Mouse (Mus musculus): ENCODE data around the gene Tmem179b. TPM values are rescaled to one million over a fixed set of nuclear protein-coding genes. Genes with fewer than 3 reads are reported as not detected.
"Not testable (repeated sequence)": the region's sequence is repeated elsewhere in the genome, so short reads cannot be mapped to it uniquely, and the experiment has no call there.

Gene Tmem179b
- polyA plus RNA-seq, 1 experiment from 2014 or later = 96.6 TPM

- H3K4me2 ChIP-seq (ENCODE audit: low read length) = no peak overlapping the region
- no peak overlapping the region for H3K27ac ChIP-seq (ENCODE audit: low read depth)
- 81% methylated on average over 3 of the region's 3 CpGs for WGBS
- no peaks in the 10 kb centered on the region for H3K27me3 ChIP-seq (replicated peaks; ENCODE audit: control insufficient read depth, insufficient read depth, low read length)
- no peak for ATAC-seq (replicated peaks; ENCODE audit: low FRiP score, low TSS enrichment, low read depth)
- no peak overlapping the region for H3K9ac ChIP-seq (ENCODE audit: low read length)
- no peak for DNase-seq (ENCODE audit: low spot score)
- H3K4me1 ChIP-seq (replicated peaks; ENCODE audit: control insufficient read depth, insufficient read depth, low read length) = peaks cover 11% of the 10 kb centered on the region
- no peaks in the 10 kb centered on the region for H3K9me3 ChIP-seq (ENCODE audit: control insufficient read depth, low read length)
- H3K4me3 ChIP-seq (ENCODE audit: low read depth, low read length) = no peak overlapping the region
- H3K36me3 ChIP-seq (ENCODE audit: control insufficient read depth, insufficient read depth, low read length) = peaks cover 17% of the 10 kb centered on the region
These were observed 39.9 kb downstream of the Tmem179b start for GRCm38 (mm10) chr19:8734334-8734733.

DNA sequence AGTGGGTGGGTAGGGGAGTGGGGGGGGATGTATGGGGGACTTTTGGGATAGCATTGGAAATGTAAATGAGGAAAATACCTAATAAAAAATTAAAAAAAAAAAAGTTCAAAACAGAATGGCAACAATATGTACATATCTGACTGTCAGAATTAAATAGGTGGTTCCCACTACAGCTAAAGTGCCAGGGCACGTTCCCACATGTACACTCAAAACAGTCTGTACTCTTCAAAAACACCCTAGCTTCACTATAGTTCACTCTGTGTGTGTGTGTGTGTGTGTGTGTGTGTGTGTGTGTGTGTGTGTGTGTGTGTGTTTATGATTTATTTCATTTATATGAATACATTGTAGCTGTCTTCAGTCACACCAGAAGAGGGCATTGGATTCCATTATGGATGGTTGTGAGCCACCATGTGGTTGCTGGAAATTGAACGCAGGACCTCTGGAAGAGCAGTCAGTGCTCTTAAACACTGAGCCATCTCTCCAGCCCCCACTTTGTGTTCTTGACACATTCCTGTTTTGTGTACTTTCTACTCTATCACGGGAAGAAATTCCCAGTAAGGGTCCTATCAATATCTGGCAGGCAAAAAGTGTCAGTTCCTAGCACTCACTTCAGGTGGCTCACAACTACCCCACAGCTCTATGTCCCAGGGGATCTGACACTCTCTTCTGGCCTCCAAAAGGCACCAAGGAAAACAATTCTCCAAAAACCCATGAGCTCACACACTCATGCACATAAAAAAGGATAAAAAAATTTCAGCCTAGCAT lies 45.8 kb downstream of the Tmem179b start:
- H3K4me2 ChIP-seq (ENCODE audit: low read length); H3K9me3 ChIP-seq (ENCODE audit: control insufficient read depth, low read length); H3K9ac ChIP-seq (ENCODE audit: low read length); H3K27ac ChIP-seq (ENCODE audit: low read depth); H3K4me3 ChIP-seq (ENCODE audit: low read depth, low read length); H3K27me3 ChIP-seq (replicated peaks; ENCODE audit: control insufficient read depth, insufficient read depth, low read length); DNase-seq (ENCODE audit: low spot score); ATAC-seq (replicated peaks; ENCODE audit: low FRiP score, low TSS enrichment, low read depth): not testable (repeated sequence)
- Histone ChIP-seq H3K4me1 (replicated peaks; ENCODE audit: control insufficient read depth, insufficient read depth, low read length) (peaks cover 17% of the 10 kb centered on the region), H3K36me3 (ENCODE audit: control insufficient read depth, insufficient read depth, low read length) (peaks cover 29% of the 10 kb centered on the region)
- 35% methylated on average over 3 of the region's 3 CpGs for WGBS

DNA sequence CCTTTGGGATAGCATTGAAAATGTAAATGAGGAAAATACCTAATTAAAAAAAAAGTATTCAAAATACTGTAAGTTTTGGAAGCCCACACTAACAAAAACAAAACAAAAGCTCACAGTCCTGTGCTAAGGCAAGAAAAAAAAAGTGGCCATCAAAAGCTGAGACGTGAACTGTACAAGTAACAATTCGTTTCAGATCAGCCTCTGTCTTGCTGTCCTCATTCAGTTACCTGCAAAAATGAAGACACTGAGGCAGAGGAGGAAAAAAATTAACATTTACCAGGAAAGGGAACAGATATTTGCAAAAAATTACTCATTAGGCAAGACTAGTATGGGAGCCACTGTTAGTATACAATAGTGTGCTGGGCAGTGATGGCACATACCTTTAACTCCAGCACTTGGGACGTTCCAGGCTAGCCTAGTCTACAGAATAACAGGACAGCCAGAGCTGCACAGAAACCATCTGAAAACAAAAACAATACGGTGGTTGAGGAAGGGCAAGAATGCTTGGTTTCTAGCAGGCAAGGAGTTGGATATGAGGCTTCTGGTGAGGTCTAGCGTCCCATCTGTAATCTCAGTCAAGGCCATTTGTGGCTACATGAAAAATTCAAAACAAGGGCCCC lies 46.7 kb downstream of the Tmem179b start:
- Histone ChIP-seq H3K36me3 (ENCODE audit: control insufficient read depth, insufficient read depth, low read length) (peaks cover 29% of the 10 kb centered on the region), H3K27me3 (replicated peaks; ENCODE audit: control insufficient read depth, insufficient read depth, low read length) (no peaks in the 10 kb centered on the region), H3K4me2 (ENCODE audit: low read length) (no peak overlapping the region), H3K4me1 (replicated peaks; ENCODE audit: control insufficient read depth, insufficient read depth, low read length) (peaks cover 17% of the 10 kb centered on the region), H3K9ac (ENCODE audit: low read length) (no peak overlapping the region), H3K4me3 (ENCODE audit: low read depth, low read length) (no peak overlapping the region), H3K9me3 (ENCODE audit: control insufficient read depth, low read length) (no peaks in the 10 kb centered on the region), H3K27ac (ENCODE audit: low read depth) (no peak overlapping the region)
- DNase-seq (ENCODE audit: low spot score) (no peak), ATAC-seq (replicated peaks; ENCODE audit: low FRiP score, low TSS enrichment, low read depth) (no peak)
- 26% methylated on average over 5 of the region's 5 CpGs for WGBS

GRCm38 (mm10) chr19:8726609-8727390 lies 47.5 kb downstream of the Tmem179b start:
- ATAC-seq (replicated peaks; ENCODE audit: low FRiP score, low TSS enrichment, low read depth) (no peak), DNase-seq (ENCODE audit: low spot score) (no peak)
- Histone ChIP-seq H3K27me3 (replicated peaks; ENCODE audit: control insufficient read depth, insufficient read depth, low read length) (no peaks in the 10 kb centered on the region), H3K9ac (ENCODE audit: low read length) (no peak overlapping the region), H3K4me1 (replicated peaks; ENCODE audit: control insufficient read depth, insufficient read depth, low read length) (peaks cover 24% of the 10 kb centered on the region), H3K4me3 (ENCODE audit: low read depth, low read length) (no peak overlapping the region), H3K4me2 (ENCODE audit: low read length) (no peak overlapping the region), H3K27ac (ENCODE audit: low read depth) (no peak overlapping the region), H3K9me3 (ENCODE audit: control insufficient read depth, low read length) (no peaks in the 10 kb centered on the region), H3K36me3 (ENCODE audit: control insufficient read depth, insufficient read depth, low read length) (peaks cover 29% of the 10 kb centered on the region)
- 31% methylated on average over 3 of the region's 3 CpGs for WGBS

- H3K4me2 ChIP-seq (ENCODE audit: low read length) = peak overlapping the region; percentile 76
These were observed 49.1 kb downstream of the Tmem179b start for GRCm38 (mm10) chr19:8725081-8725613.

GRCm38 (mm10) chr19:8724392-8724791 lies 49.9 kb downstream of the Tmem179b start:
- Histone ChIP-seq H3K27ac (ENCODE audit: low read depth) (peak overlapping the region; percentile 90; the same call in 1 of the 2 replicates), H3K9ac (ENCODE audit: low read length) (peak overlapping the region; percentile 99), H3K4me1 (replicated peaks; ENCODE audit: control insufficient read depth, insufficient read depth, low read length) (peaks cover 29% of the 10 kb centered on the region), H3K9me3 (ENCODE audit: control insufficient read depth, low read length) (no peaks in the 10 kb centered on the region), H3K4me3 (ENCODE audit: low read depth, low read length) (peak overlapping the region; percentile 88), H3K4me2 (ENCODE audit: low read length) (peak overlapping the region; percentile 76), H3K27me3 (replicated peaks; ENCODE audit: control insufficient read depth, insufficient read depth, low read length) (no peaks in the 10 kb centered on the region), H3K36me3 (ENCODE audit: control insufficient read depth, insufficient read depth, low read length) (peaks cover 29% of the 10 kb centered on the region)
- DNase-seq (ENCODE audit: low spot score) = no peak
- no peak for ATAC-seq (replicated peaks; ENCODE audit: low FRiP score, low TSS enrichment, low read depth)
- 3% methylated on average over 2 of the region's 2 CpGs for WGBS

More at GRCm38 (mm10) chr19:8725081-8725613, 49.1 kb downstream of the Tmem179b start:
- 43% methylated on average over 4 of the region's 4 CpGs for WGBS
- Histone ChIP-seq H3K27ac (ENCODE audit: low read depth) (peak overlapping the region; percentile 33; the same call in 1 of the 2 replicates), H3K36me3 (ENCODE audit: control insufficient read depth, insufficient read depth, low read length) (peaks cover 29% of the 10 kb centered on the region), H3K9me3 (ENCODE audit: control insufficient read depth, low read length) (no peaks in the 10 kb centered on the region), H3K4me1 (replicated peaks; ENCODE audit: control insufficient read depth, insufficient read depth, low read length) (peaks cover 29% of the 10 kb centered on the region), H3K9ac (ENCODE audit: low read length) (peak overlapping the region; percentile 99), H3K27me3 (replicated peaks; ENCODE audit: control insufficient read depth, insufficient read depth, low read length) (no peaks in the 10 kb centered on the region), H3K4me3 (ENCODE audit: low read depth, low read length) (peak overlapping the region; percentile 88)
- DNase-seq (ENCODE audit: low spot score) (no peak), ATAC-seq (replicated peaks; ENCODE audit: low FRiP score, low TSS enrichment, low read depth) (no peak)

- under 1% methylated on average over 20 of the region's 20 CpGs for WGBS
- H3K4me3 ChIP-seq (ENCODE audit: low read depth, low read length) = peak overlapping the region; percentile 88
- ATAC-seq (replicated peaks; ENCODE audit: low FRiP score, low TSS enrichment, low read depth) = no peak
- H3K4me1 ChIP-seq (replicated peaks; ENCODE audit: control insufficient read depth, insufficient read depth, low read length) = peaks cover 29% of the 10 kb centered on the region
- H3K4me2 ChIP-seq (ENCODE audit: low read length) = peak overlapping the region; percentile 76
- H3K36me3 ChIP-seq (ENCODE audit: control insufficient read depth, insufficient read depth, low read length) = peaks cover 29% of the 10 kb centered on the region
- H3K9me3 ChIP-seq (ENCODE audit: control insufficient read depth, low read length) = no peaks in the 10 kb centered on the region
- peak overlapping the region; percentile 99 for H3K9ac ChIP-seq (ENCODE audit: low read length)
- H3K27me3 ChIP-seq (replicated peaks; ENCODE audit: control insufficient read depth, insufficient read depth, low read length) = no peaks in the 10 kb centered on the region
- no peak for DNase-seq (ENCODE audit: low spot score)
- H3K27ac ChIP-seq (ENCODE audit: low read depth) = peak overlapping the region; percentile 90
These were observed 50.5 kb downstream of the Tmem179b start for GRCm38 (mm10) chr19:8723574-8724346.

Data from intestine, embryonic 14.5 days (tissue).